Mouse (Mus musculus) testis, adult 2 months (tissue): ENCODE measurements around the gene Tln2.

Source experiments
- CTCF ChIP-seq: fragments of 200-500 bp; IDR thresholded peaks from 2 replicates; pipeline ENCODE4 v1.5.1; 2012; ENCODE audit warnings: low read depth, mild to moderate bottlenecking, inconsistent platforms, low read length, moderate library complexity; ENCODE audit not compliant: control insufficient read depth, insufficient read depth, insufficient replicate concordance
- POLR2A ChIP-seq: fragments of 200-500 bp; IDR thresholded peaks from 2 replicates; pipeline ENCODE4 v1.6.1; 2012; ENCODE audit warnings: low read depth, mild to moderate bottlenecking, inconsistent platforms, low read length, moderate library complexity; ENCODE audit not compliant: control insufficient read depth

GRCm38 (mm10) chr9:67270061-67270595 lies 289.4 kb downstream of the Tln2 start:
- no peak for TF ChIP-seq CTCF
- TF ChIP-seq POLR2A, result no peak
